Mouse (Mus musculus) liver, adult 2 months (tissue): ENCODE measurements around the gene Hsd17b11. TPM values are rescaled to one million over a fixed set of nuclear protein-coding genes. Genes with fewer than 3 reads are reported as not detected.
"Not testable (repeated sequence)": the region's sequence is repeated elsewhere in the genome, so short reads cannot be mapped to it uniquely, and the experiment has no call there.

Experiments used
- DNase-seq: peaks from one replicate; pipeline ENCODE4 v3.0.0-alpha.2; 2011; ENCODE audit warnings: low read depth, low spot score; ENCODE audit errors: extremely low read depth
- H3K27ac ChIP-seq: fragments of 200-500 bp; replicated peaks from 2 replicates; pipeline ENCODE4 v1.5.1; 2012; ENCODE audit warnings: low read depth, mild to moderate bottlenecking, control low read depth, inconsistent platforms, low read length; ENCODE audit not compliant: insufficient read depth
- H3K27me3 ChIP-seq: fragments of 200-500 bp; 2 replicates; pipeline ENCODE4 v1.6.1; 2012; ENCODE audit warnings: mild to moderate bottlenecking, moderate library complexity, low read length, inconsistent platforms; ENCODE audit not compliant: control insufficient read depth, insufficient read depth
- H3K36me3 ChIP-seq: fragments of 200-500 bp; 2 replicates; pipeline ENCODE4 v1.6.1; 2012; ENCODE audit warnings: low read length, inconsistent platforms; ENCODE audit not compliant: control insufficient read depth, insufficient read depth
- H3K4me1 ChIP-seq: fragments of 200-500 bp; 2 replicates; pipeline ENCODE4 v1.6.1; 2011; ENCODE audit warnings: low read length; ENCODE audit not compliant: control insufficient read depth, insufficient read depth
- H3K4me3 ChIP-seq: fragments of 200-500 bp; 2 replicates; pipeline ENCODE4 v1.5.1; 2011; ENCODE audit warnings: low read depth, mild to moderate bottlenecking, control low read depth, low read length, moderate library complexity; ENCODE audit not compliant: insufficient read depth
- H3K79me2 ChIP-seq: fragments of 200-500 bp; 2 replicates; pipeline ENCODE4 v1.6.1; 2012; ENCODE audit warnings: inconsistent platforms, mild to moderate bottlenecking, low read length, moderate library complexity; ENCODE audit not compliant: control insufficient read depth, insufficient read depth
- H3K9ac ChIP-seq: fragments of 200-500 bp; 2 replicates; pipeline ENCODE4 v1.6.1; 2012; ENCODE audit warnings: low read depth, mild to moderate bottlenecking, control low read depth, inconsistent platforms, low read length
- CTCF ChIP-seq: fragments of 200-500 bp; IDR thresholded peaks from 2 replicates; pipeline ENCODE4 v1.5.1; 2011; ENCODE audit warnings: low read depth, low read length, control low read depth
- POLR2A ChIP-seq: fragments of 200-500 bp; IDR thresholded peaks from 2 replicates; pipeline ENCODE4 v1.6.1; 2011; ENCODE audit warnings: low read length, control low read depth; ENCODE audit not compliant: insufficient read depth; ENCODE audit errors: extremely low read depth
- WGBS: fragments of 180-500 bp; shearing (Covaris S2); methylation state at CpG from one replicate; pipeline ENCODE4 v1.1.7; 2018; 5-methylcytosine and 5-hydroxymethylcytosine counted together
- polyA plus RNA-seq: library from polyadenylated mRNA; depleted of rRNA; stranded (reverse); fragments of >200 nt; gene quantifications from 2 replicates; pipeline ENCODE4 v1.2.3, GENCODE M21; 2012
- total RNA-seq: library from RNA; depleted of rRNA; stranded (reverse); fragments of >200 nt; gene quantifications from 2 replicates; pipeline ENCODE4 v1.2.3, GENCODE M21; 2014

Gene Hsd17b11
- total and polyA plus RNA-seq, 2 experiments: 78.8 to 154 TPM

DNA sequence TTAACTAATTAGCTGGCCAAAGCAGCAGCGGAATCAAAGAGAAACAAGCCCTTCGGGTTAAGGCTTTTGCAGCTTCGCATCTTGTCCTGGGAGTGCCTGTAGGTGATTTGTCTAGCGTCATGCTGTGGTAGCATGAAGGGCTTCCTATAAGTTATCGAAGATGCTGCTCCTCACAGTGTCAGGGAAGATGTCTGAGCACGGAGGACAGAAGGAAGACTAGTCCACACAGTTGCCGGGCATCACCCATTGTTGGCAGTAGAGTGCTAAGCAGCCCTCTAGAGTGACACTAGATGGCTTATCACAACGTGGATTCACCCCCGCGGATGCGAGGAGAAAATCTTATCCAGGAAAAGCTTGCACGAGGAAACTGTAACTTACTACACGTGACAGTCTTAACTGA lies 48.9 kb downstream of the Hsd17b11 start:
- WGBS: 64% methylated on average over 13 of the region's 13 CpGs
- H3K79me2 ChIP-seq: no peaks in the 10 kb centered on the region
- TF ChIP-seq CTCF: no peak
- no peak for TF ChIP-seq POLR2A
- peaks cover 9% of the 10 kb centered on the region for H3K4me1 ChIP-seq
- H3K36me3 ChIP-seq: peaks cover 11% of the 10 kb centered on the region
- H3K4me3 ChIP-seq: no peak overlapping the region
- no peak for DNase-seq
- no peak overlapping the region for H3K27ac ChIP-seq
- H3K9ac ChIP-seq: no peak overlapping the region
- H3K27me3 ChIP-seq: no peaks in the 10 kb centered on the region

DNA sequence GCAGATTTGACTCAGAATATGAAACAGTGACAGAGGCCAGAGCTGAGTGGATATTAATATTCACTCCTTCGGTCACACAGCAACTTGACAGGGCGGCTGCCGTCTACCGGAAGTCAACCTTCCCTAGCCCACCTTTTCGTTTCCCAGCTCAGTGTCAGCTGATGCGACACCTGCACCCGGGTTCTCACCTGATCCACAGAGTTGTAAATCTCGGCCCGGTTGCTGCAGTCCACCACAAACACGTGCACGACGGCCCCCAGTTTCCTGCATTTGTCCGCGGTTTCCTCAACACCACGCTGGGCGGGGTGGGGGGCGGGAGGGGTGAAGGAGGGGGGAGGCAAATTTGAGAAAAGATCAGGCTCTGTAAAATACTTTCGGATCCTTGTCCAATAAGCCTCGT lies 49.3 kb downstream of the Hsd17b11 start:
- DNase-seq: no peak
- H3K27me3 ChIP-seq: no peaks in the 10 kb centered on the region
- no peak overlapping the region for H3K9ac ChIP-seq
- no peaks in the 10 kb centered on the region for H3K79me2 ChIP-seq
- 70% methylated on average over 19 of the region's 19 CpGs for WGBS
- H3K27ac ChIP-seq: no peak overlapping the region
- peaks cover 9% of the 10 kb centered on the region for H3K4me1 ChIP-seq
- peaks cover 14% of the 10 kb centered on the region for H3K36me3 ChIP-seq
- no peak overlapping the region for H3K4me3 ChIP-seq
- TF ChIP-seq CTCF (no peak), POLR2A (no peak)

GRCm38 (mm10) chr5:103971051-103971450 lies 50.7 kb downstream of the Hsd17b11 start:
- 79% methylated on average over 5 of the region's 5 CpGs for WGBS
- DNase-seq: no peak
- Histone ChIP-seq H3K79me2 (no peaks in the 10 kb centered on the region), H3K9ac (no peak overlapping the region), H3K4me3 (no peak overlapping the region), H3K27ac (no peak overlapping the region), H3K36me3 (peaks cover 25% of the 10 kb centered on the region), H3K4me1 (peaks cover 9% of the 10 kb centered on the region), H3K27me3 (no peaks in the 10 kb centered on the region)
- TF ChIP-seq POLR2A (no peak), CTCF (no peak)

GRCm38 (mm10) chr5:103962935-103963429 lies 58.7 kb downstream of the Hsd17b11 start:
- peak; percentile 98 for DNase-seq
- Histone ChIP-seq H3K36me3 (peaks cover 40% of the 10 kb centered on the region), H3K4me1 (peaks cover 7% of the 10 kb centered on the region; the same call in 1 of the 2 replicates), H3K27me3 (no peaks in the 10 kb centered on the region), H3K79me2 (no peaks in the 10 kb centered on the region), H3K9ac (no peak overlapping the region), H3K27ac (peak overlapping the region; percentile 90), H3K4me3 (no peak overlapping the region)
- no peak for TF ChIP-seq CTCF
- no peak for TF ChIP-seq POLR2A
- 13% methylated on average over 1 of the region's 1 CpGs for WGBS

GRCm38 (mm10) chr5:103954638-103955037 lies 67.1 kb downstream of the Hsd17b11 start:
- DNase-seq: no peak
- TF ChIP-seq CTCF (no peak), POLR2A (no peak)
- H3K79me2 ChIP-seq: no peaks in the 10 kb centered on the region
- no peaks in the 10 kb centered on the region for H3K36me3 ChIP-seq
- H3K4me3 ChIP-seq: no peak overlapping the region
- no peak overlapping the region for H3K9ac ChIP-seq
- H3K27ac ChIP-seq: no peak overlapping the region
- H3K4me1 ChIP-seq: no peaks in the 10 kb centered on the region
- H3K27me3 ChIP-seq: no peaks in the 10 kb centered on the region
- WGBS: 86% methylated on average over 5 of the region's 5 CpGs

DNA sequence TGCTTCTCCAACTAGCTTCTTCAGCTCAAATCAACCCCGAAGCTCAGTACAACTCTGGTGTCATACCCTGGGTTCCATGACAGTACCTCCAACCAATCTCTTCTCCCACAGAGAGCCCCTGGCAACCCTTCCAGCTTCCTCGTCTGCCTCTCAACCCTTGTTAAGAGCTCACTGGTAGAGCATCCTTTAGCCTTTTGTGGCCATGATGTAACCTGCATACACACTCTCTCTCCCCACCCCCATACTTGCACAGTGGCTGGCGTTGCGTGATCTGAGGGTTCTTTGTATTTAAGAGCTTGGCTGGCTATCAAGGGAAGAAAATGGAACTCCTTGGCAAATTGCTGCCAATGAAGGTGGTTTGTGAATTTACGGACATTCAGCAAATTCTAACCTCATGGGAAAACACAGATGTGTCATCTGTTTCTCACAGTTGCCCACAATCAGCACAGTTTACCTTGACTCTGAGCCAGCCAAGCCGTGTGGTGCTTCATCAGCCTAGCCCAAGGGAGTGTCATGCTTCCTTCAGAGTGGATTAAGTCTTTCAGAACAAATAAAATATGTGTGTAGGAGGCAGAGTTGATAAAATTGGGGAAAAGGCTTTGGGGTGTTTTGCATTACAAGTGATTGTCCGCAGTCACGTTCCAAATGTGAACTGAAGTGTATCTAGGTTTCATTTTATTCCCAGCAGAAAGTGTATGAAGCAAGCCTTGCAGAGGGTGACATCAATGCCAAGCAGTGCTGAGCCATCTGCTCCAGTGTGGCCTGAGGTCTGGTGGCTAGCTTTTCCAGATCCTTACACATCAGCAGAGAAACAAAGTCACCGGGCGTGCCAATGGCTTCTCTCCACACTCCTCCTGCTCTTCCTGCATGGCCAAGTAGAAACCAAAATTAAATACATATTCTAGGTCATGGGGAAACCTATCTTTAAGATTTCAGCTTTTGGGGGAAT lies 68.3 kb downstream of the Hsd17b11 start:
- no peaks in the 10 kb centered on the region for H3K36me3 ChIP-seq
- 82% methylated on average over 10 of the region's 10 CpGs for WGBS
- H3K27me3 ChIP-seq: no peaks in the 10 kb centered on the region
- no peak overlapping the region for H3K9ac ChIP-seq
- H3K4me1 ChIP-seq: no peaks in the 10 kb centered on the region
- no peak overlapping the region for H3K27ac ChIP-seq
- no peaks in the 10 kb centered on the region for H3K79me2 ChIP-seq
- H3K4me3 ChIP-seq: no peak overlapping the region
- DNase-seq: no peak
- no peak for TF ChIP-seq POLR2A
- no peak for TF ChIP-seq CTCF

DNA sequence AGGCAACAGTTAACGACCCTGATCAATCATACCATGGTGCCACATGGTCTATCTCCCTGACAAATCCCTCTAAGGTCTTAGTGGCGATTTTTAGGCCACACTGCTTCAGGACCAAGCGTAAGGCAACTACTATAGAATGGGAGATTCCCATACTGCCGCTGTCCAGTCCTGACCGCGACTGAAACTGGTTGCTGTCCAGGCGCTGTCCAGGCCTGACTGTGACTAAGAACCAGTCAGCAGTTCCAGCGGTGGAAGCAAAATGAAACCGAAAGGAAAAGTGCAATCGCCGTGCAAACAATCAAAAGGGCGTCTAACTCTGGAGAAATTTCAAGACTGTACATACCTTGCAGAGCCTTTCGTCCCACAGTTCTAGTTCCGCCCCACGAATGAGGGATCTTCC lies 71.6 kb downstream of the Hsd17b11 start:
- not testable (repeated sequence) for H3K27ac ChIP-seq, H3K27me3 ChIP-seq, H3K4me1 ChIP-seq, H3K79me2 ChIP-seq, H3K4me3 ChIP-seq, H3K9ac ChIP-seq, H3K36me3 ChIP-seq, DNase-seq
- 82% methylated on average over 15 of the region's 15 CpGs for WGBS
